Mouse (Mus musculus): ENCODE measurements at regions not wholly inside any gene's neighbourhood (a gene's known extent, or its start where the extent isn't known, plus 50 kb on each side); places are given as distances from the start of the nearest gene placed in this dataset.

GRCm38 (mm10) chr16:78156876-78157232 lies 144.4 kb upstream of the Cxadr start:
- no peak for DNase-seq (ENCODE audit: low spot score)

- DNase-seq (ENCODE audit: low spot score), result peak; percentile 67
Measured at GRCm38 (mm10) chr16:78156138-78156875, 145.0 kb upstream of the Cxadr start.

GRCm38 (mm10) chr16:78153899-78154605 lies 147.2 kb upstream of the Cxadr start:
- DNase-seq (ENCODE audit: low spot score), result no peak

- DNase-seq (ENCODE audit: low spot score), result no peak
Measured at GRCm38 (mm10) chr16:78144146-78144545, 157.1 kb upstream of the Cxadr start.

- no peak for DNase-seq (ENCODE audit: low spot score)
Measured at GRCm38 (mm10) chr16:78135501-78135900, 165.8 kb upstream of the Cxadr start.

GRCm38 (mm10) chr16:78134531-78134930 lies 166.8 kb upstream of the Cxadr start:
- no peak for DNase-seq (ENCODE audit: low spot score)

DNA sequence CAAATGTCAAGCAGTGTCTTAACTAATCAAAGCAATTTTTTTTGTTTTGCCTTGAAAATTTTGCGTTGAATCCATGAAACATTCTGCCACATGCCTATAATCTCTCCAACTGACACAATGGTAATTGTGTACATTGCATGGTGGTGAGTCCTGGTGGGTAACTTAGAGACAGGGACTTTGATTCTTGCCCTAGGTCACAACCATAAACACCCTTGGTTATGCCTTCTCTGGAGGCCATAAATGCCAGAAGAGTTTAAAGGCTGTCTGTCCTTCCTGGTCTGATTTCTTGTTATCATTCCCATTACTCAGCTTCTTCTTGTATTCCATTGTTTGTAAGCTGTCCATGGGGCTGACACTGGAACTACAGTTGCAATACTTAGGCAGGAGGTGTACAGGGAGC lies 179.6 kb upstream of the Cxadr start:
- DNase-seq (ENCODE audit: low spot score), result no peak

- DNase-seq (ENCODE audit: low spot score), result no peak
Measured at GRCm38 (mm10) chr16:78120346-78120899, 180.9 kb upstream of the Cxadr start.

DNA sequence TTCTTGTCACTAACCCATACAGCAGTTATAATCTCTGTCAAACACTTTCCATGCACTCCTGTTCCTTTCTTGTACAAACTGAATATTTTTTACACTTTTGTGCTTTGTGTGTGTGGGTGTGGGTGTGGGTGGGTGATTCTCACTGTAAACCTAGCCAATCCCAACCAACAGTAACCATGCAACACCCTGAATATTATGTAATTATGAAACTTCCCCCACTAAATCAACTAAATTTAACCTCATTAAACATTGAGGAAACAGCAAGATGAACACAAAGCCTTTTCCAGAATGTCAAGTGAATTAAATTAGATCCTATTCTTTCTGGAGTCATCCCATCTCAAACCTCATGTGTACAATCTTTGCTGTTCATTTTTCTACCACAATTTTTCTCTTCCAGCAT lies 197.0 kb upstream of the Cxadr start:
- DNase-seq (ENCODE audit: low spot score), result no peak

- DNase-seq (ENCODE audit: low spot score), result no peak
Measured at GRCm38 (mm10) chr16:78101415-78102326, 199.6 kb upstream of the Cxadr start.

- DNase-seq (ENCODE audit: low spot score), result no peak
Measured at GRCm38 (mm10) chr16:78099842-78100241, 201.4 kb upstream of the Cxadr start.

DNA sequence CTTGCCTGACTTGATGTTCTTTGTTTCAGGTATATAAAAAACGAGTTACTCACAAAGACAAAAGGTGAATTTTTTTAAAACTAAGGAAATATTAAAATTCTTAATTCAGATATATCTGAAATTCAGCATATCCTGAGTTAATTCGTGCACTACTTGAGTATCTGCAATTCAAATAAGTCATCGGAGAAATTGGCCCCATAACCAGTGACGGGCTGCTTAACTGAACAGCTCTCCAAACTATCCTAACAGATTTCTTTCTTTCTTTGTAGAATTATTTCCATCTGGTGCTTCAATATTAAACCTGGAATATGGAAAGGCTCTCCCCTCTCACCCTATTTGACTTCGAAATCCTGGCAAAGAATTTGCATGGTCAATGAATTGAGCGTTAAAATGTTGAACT lies 202.2 kb upstream of the Cxadr start:
- no peak for DNase-seq (ENCODE audit: low spot score)

DNA sequence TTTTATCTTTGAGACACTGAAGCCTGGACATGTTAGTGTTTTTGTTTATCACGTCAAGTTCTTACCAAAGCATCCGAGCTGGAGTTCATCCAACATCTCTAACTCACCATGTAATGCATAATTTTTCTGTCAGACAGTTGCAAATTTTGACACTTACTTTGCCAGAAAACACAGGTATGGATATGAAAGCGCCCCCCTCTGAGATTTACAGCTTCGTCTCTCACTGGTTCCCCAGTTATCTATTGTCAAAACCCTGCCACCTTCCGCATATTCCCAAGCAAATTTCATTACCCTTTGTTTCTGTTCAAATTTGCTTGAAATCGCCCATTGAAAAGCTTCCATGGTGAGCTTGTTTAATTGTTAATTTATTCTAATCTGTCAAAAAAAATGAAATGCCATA lies 202.7 kb upstream of the Cxadr start:
- DNase-seq (ENCODE audit: low spot score), result no peak

DNA sequence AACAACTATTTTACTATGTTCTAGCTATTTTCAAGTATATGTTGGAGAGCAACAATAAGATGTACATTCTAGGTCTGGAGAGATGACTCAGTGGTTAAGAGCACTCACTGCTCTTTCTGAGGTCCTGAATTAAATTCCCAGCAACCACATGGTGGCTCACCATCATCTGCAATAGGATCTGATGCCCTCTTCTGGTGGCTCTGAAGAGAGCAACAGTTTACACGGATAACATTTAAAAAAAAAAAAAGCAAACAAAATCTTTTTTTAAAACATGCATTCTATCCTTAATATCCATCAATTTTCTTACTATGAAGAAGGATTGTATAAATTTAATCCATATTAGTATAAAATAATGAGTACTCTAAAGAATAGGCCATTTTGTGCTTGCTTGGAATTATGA lies 204.7 kb upstream of the Cxadr start:
- DNase-seq (ENCODE audit: low spot score), result no peak

DNA sequence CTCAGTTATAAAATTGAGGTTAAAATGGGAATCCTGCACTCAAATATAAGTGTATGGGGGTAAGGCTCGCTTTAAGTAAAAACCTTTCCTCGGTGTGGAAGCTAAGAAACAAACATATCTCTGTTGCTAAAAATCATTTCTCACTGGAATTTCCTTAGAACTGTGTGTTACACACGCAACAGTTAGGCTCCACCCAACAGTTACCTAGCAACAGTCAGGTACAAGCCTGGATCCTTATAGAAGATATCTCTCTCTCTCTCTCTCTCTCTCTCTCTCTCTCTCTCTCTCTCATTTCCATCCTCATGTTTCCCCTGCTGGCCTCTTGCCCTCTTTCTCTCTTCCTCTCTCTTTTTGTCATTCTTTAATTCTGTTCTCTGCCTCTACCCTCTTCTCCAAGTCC lies 211.1 kb upstream of the Cxadr start:
- DNase-seq (ENCODE audit: low spot score), result no peak

- DNase-seq (ENCODE audit: low spot score), result no peak
Measured at GRCm38 (mm10) chr16:78067532-78068118, 233.7 kb upstream of the Cxadr start.

DNA sequence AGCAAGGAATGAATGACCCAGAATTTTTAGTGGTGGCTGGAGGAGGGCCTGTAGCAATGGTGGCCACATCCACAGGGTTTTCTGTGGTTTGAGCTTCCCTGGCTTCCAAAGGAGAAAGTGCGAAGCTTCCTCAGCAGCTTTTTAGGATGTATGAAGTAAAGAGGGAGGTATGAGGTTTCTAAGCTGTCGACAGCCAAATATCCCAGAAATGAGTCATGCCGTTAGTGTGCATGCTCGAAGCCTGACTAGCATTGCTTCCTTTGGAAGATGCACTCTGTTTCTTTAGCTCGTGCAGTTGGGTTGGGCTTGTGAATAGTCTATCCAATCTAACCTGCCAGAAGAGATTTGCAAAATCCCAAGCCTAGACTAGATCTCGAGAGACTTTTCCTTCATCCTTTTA lies 240.8 kb upstream of the Cxadr start:
- no peak for DNase-seq (ENCODE audit: low spot score)

GRCm38 (mm10) chr16:78057549-78057948 lies 243.7 kb upstream of the Cxadr start:
- DNase-seq (ENCODE audit: low spot score), result no peak

- no peak for DNase-seq (ENCODE audit: low spot score)
Measured at GRCm38 (mm10) chr16:78052133-78052532, 249.2 kb upstream of the Cxadr start.

- DNase-seq (ENCODE audit: low spot score), result no peak
Measured at GRCm38 (mm10) chr16:78040149-78040920, 261.0 kb upstream of the Cxadr start.

DNA sequence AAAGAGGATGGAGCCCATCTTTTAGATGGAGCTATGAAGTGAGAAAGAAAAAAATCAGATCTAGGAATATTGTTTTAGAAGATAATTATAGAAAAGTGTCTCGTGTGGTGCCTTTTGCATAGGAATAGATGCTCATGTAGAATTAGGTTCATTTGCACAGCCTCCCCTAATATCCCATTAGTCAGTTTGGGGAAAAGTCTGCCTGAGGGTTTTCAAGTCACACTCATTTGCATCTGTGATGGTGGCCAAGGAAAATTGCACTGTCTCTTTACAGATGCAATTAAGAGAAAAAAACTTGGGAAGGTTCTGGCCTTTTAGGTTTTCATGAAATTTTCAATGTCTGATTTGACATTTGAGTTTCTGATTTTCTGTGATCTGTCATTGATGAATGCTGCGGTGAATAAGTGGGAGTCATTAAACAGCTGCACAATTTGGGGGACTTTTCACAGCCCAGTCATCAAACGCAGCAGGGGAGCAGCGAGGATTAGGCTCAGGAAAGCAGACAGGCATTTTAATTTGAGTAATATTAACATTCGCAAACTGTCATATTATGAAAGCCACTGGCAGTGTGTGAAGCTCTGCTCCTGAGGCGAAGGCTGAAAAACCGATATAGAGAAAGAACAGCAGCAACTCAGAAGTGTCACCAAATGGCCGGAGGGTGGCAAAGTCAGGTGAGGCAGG lies 281.5 kb upstream of the Cxadr start:
- no peak for DNase-seq (ENCODE audit: low spot score)

Data from adipocyte (in vitro differentiated cells).